Mouse (Mus musculus) gastrocnemius, adult 2 months (tissue): ENCODE results near the gene Dennd1b. TPM values are rescaled to one million over a fixed set of nuclear protein-coding genes. Genes with fewer than 3 reads are reported as not detected.

ENCODE experiments used
- DNase-seq: peaks from one replicate; pipeline ENCODE4 v3.0.0; 2022
- H3K27ac ChIP-seq: fragments of 200-600 bp; 2 replicates; pipeline ENCODE4 v1.8.1; 2022; ENCODE audit warnings: mild to moderate bottlenecking
- H3K4me3 ChIP-seq: fragments of 200-600 bp; 2 replicates; pipeline ENCODE4 v1.8.1; 2022; ENCODE audit warnings: mild to moderate bottlenecking, moderate library complexity
- CTCF ChIP-seq: fragments of 200-600 bp; IDR thresholded peaks from 2 replicates; pipeline ENCODE4 v1.8.1; 2022; ENCODE audit warnings: antibody characterized with exemption, mild to moderate bottlenecking, moderate library complexity
- intact Hi-C: fragments of 180-260 bp; cut with DNase I; formaldehyde crosslinking; loops from one replicate; pipeline ENCODE4 v1.15.1; 2025
- total RNA-seq, 2 experiments: library from RNA; stranded (reverse); gene quantifications; 2 replicates each; pipeline ENCODE4 v1.2.3; 2021

The Dennd1b gene
- total RNA-seq, 2 experiments from 2014 or later = 20.4 to 22.8 TPM

GRCm38 (mm10) chr1:139194011-139194410 is 230.8 kb downstream of the Dennd1b start:
- no peak overlapping the region for H3K4me3 ChIP-seq
- H3K27ac ChIP-seq = no peak overlapping the region
- no peak for DNase-seq
- intact Hi-C loops = no loop called here
- TF ChIP-seq CTCF = no peak

DNA sequence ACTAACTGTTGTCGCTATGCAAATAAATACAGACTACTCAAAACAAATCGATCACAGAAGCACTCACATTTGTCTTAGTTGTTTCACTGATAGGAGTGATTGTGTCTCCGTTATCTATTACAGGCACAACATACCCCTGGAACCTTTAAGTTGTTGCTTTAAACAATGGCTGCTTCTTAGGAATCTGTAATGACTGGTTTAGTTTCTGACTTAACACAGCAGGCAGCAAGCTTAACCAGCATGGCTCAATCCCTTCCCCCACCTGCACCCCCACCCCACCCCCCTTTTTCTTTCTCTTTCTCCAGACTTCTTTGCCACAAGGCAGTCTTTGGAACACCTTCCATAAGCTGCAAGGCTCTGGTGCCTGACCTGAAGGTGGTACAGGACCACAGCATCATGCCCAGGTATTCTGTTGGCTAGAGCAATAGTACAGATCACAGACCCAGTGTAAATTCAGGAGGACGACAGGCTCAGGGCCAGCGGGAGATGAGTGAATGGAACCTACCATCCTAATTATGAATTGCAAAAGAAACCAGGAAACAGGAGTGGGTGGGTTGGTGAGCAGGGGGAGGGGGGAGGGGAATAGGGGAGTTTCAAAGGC is 231.3 kb downstream of the Dennd1b start:
- no peak for TF ChIP-seq CTCF
- DNase-seq = no peak
- intact Hi-C loops = no loop called here
- Histone ChIP-seq H3K27ac (no peak overlapping the region), H3K4me3 (no peak overlapping the region)

- H3K27ac ChIP-seq = no peak overlapping the region
- no peak for TF ChIP-seq CTCF
- no peak overlapping the region for H3K4me3 ChIP-seq
- intact Hi-C loops = no loop called here
- no peak for DNase-seq
Measured at GRCm38 (mm10) chr1:139203026-139203425, 239.8 kb downstream of the Dennd1b start.

DNA sequence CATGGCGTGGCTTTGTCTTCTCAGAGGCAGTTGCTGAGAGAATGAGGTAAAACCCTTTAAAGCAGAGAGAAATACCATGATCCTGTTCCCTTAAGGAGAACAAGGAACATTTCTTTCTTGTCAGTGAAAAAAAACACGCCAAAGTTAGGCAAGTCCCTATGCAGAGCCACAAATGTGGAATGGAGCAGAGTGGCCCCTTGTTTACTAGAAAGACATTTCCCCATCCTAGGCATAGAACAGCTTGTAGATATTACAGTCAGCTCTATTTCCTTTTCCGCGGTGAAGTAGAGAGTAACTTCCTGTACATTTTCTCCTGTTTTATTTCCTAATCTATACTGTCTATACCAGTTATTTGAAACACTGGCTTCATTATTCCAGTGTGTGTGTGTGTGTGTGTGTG is 243.0 kb downstream of the Dennd1b start:
- H3K27ac ChIP-seq = no peak overlapping the region
- DNase-seq = no peak
- intact Hi-C loops = no loop called here
- no peak for TF ChIP-seq CTCF
- H3K4me3 ChIP-seq = no peak overlapping the region

DNA sequence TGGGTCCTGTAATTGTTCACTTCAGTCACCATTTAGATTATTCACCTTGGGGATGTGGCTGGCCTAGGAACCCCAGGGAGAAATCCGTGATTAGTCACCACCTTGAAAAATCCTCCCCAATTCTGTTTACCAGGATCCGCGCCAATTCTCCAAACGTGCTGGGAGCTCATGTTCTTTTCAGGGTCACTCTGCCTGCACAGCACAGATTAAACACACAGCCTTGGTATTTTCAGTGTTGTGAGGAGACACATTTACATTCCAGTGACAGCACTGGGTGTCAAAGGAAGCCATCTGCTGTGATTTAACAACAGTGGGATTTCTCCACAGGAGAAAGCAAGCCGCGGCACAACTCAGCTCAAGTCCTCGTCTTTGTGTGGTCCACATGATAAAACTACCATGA is 246.6 kb downstream of the Dennd1b start:
- intact Hi-C loops = no loop called here
- H3K4me3 ChIP-seq = no peak overlapping the region
- TF ChIP-seq CTCF = no peak
- no peak overlapping the region for H3K27ac ChIP-seq
- DNase-seq = no peak

DNA sequence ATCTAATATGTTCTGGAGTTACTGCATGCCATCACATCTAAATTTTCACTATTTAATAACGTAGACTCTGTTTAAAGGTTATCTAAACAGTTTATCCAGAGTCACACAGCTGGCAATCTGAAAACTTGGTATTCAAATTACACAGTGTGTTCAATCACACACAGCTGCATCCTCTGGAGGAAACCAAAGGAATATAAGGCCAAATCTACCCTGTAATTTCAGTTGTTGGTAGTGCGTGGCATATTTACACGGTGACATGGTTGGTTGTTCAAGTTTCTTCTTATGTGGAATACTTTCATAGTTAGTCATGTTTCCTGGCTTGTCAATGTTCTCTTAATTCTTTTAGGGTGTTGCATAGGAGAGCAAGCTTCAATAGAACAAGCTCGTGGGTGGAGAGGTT is 247.3 kb downstream of the Dennd1b start:
- intact Hi-C loops = no loop called here
- Histone ChIP-seq H3K4me3 (no peak overlapping the region), H3K27ac (no peak overlapping the region)
- no peak for TF ChIP-seq CTCF
- DNase-seq = no peak

DNA sequence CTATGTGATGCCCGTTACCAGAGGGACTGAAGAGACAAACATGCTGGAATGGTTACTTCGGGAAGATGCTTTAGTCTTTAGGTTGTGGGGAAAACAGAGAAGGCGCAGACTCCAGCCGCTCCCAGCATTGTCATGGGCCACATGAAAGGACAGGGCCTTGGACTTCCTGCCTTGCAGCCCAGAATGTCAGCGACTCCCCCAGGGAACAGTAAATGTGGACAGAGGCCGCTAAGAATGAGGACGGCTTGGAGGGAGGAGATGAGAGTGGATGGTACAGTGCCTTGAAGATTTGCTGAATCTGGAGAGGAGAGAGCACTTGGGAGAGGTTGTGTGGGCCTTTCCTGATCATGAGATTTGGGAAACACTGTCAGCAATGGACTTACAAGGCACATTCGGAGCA is 252.1 kb downstream of the Dennd1b start:
- TF ChIP-seq CTCF = no peak
- H3K27ac ChIP-seq = no peak overlapping the region
- no peak overlapping the region for H3K4me3 ChIP-seq
- peak; percentile 14 for DNase-seq
- intact Hi-C loops = no loop called here

- no peak overlapping the region for H3K4me3 ChIP-seq
- no peak for TF ChIP-seq CTCF
- H3K27ac ChIP-seq = no peak overlapping the region
- intact Hi-C loops = no loop called here
- DNase-seq = no peak
Measured at GRCm38 (mm10) chr1:139223804-139224203, 260.6 kb downstream of the Dennd1b start.

DNA sequence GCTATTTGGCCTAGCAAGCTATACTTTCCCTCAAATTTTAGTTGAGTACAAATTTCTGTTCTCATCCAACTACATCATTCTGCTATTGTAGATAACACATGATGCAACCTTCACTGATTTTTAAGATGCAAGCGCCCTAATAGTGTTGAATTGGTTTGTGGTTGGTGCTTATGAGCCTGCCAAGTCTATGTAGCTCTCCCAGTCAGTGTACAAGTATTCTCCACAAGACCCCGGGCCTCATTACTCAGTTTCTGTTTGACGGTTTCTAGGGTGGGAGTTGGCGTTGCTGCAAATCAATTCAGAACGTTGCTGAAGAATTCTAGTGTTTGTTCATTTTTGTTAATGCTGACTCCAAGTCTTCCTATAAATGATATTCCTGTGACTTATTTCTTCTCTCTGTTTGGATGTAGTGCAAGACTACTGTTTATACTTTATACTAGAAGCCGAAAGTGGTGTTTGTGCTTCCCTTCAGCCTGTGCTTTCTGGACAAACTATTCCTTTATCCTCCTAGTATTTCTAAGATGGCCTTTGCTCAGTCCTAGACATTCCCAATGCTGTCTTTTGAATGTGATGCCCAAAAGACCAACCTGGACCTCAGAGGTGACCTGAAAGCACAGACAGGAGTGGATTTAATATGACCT is 261.2 kb downstream of the Dennd1b start:
- no peak for TF ChIP-seq CTCF
- DNase-seq = no peak
- Histone ChIP-seq H3K27ac (no peak overlapping the region), H3K4me3 (no peak overlapping the region)
- intact Hi-C loops = no loop called here

Other genes with a start within 250 kb of the Dennd1b start
- gene Lhx9, start 114.9 kb upstream of the Dennd1b start, total RNA-seq = not detected
- gene 2310009B15Rik, start 106.6 kb upstream of the Dennd1b start, total RNA-seq = 10 to 100 TPM; 14.6 to 15.6 TPM